Mouse (Mus musculus) liver, postnatal 0 days (tissue): ENCODE measurements around the gene Mob3c.

Experiments used
- CTCF ChIP-seq: sonication (generic); IDR thresholded peaks from 2 replicates; pipeline ENCODE4 v1.5.1; 2016; ENCODE audit warnings: antibody characterized with exemption, low read depth
- EP300 ChIP-seq: IDR thresholded peaks from 2 replicates; pipeline ENCODE4 v1.6.1; 2016; ENCODE audit warnings: antibody characterized with exemption, low read depth, mild to moderate bottlenecking

GRCm38 (mm10) chr4:115820944-115821343 lies 6.9 kb upstream of the Mob3c start:
- no peak for TF ChIP-seq CTCF
- TF ChIP-seq EP300, result no peak
